In the genomic region with DNA sequence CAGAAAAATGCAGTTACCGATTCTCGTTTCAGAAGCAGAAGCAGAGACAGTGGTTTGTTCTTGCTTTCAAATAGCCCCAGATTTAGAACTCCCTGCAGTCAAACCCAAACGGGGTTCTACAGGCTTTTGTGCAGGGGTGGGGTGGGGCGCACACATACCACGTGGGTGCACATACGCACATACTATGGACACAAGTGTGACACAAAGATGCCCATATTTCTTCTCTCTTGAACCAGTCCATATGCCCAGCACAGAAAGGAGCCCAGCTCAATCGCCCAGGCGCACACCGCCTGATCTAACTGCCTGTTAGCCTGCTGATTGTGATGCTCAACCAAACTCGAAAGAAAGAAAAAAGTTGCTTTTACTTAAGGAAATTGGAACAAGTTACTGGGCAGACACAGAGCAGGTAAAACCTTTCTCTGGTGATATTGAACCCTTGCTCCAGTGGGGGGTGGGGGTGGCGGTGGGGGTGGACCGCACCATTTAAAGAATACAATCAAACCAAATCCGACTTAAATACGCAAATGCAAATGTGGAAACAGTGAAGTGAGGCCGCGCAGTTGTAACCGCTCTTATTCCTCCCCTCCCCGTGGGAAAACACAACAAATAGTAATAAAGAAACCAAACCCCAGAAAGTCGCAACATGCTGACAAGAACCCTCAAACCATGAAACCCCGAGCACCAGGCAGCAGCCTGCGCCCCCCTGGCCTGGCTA, we compare ENCODE assay signal across 10 mouse cellular contexts. TPM values are rescaled to one million over a fixed set of nuclear protein-coding genes. Genes with fewer than 3 reads are reported as not detected.
A peak's percentile ranks its signal among the peaks of the same experiment; 100 is the strongest.
DNase-seq lines count a peak whose midpoint lies in the region; ATAC-seq and TF ChIP-seq lines count a peak whose summit lies in the region.
"Had no signal": no experiment of that assay in that cellular context is flagged by ENCODE, and none has a peak within 500 bp of the region (broad histone marks: within the 10 kb centered on the region; RNA-seq: fewer than 3 reads in every experiment).

No protein-coding gene starts in this region.

- no peaks in the 10 kb centered on the region for H3K27me3 ChIP-seq in kidney, adult 2 months (replicated peaks; ENCODE audit: control insufficient read depth, insufficient read depth, low read length)
- peaks cover 4% of the 10 kb centered on the region for H3K27me3 ChIP-seq in hindbrain, embryonic 16.5 days (replicated peaks; ENCODE audit: control insufficient read depth, insufficient read depth, low read length)
- H3K27me3 ChIP-seq in midbrain, embryonic 16.5 days (ENCODE audit: control insufficient read depth, insufficient read depth, low read depth, low read length) = no peaks in the 10 kb centered on the region
- H3K27me3 ChIP-seq: Patski had no signal

- H3K4me3 ChIP-seq in kidney, adult 2 months (ENCODE audit: insufficient read depth, low read depth, low read length) = peak overlapping the region; percentile 54
- H3K4me3 ChIP-seq in hindbrain, embryonic 16.5 days (ENCODE audit: low read length) = peak overlapping the region; percentile 32
- peak overlapping the region; percentile 26; the same call in 1 of the 2 replicates for H3K4me3 ChIP-seq in midbrain, embryonic 16.5 days (ENCODE audit: low read depth, low read length)
- H3K4me3 ChIP-seq: myocyte had no signal

- TF ChIP-seq CTCF in kidney, adult 2 months (conservative IDR thresholded peaks at IDR 0.05; ENCODE audit: insufficient read depth, insufficient read length, low read depth, low read length) = no peak

- H3K4me2 ChIP-seq in hindbrain, embryonic 16.5 days (ENCODE audit: low read length) = peak overlapping the region; percentile 57
- peak overlapping the region; percentile 54 for H3K4me2 ChIP-seq in midbrain, embryonic 16.5 days (ENCODE audit: low read length)

- no peaks in the 10 kb centered on the region for H3K36me3 ChIP-seq in kidney, adult 2 months (ENCODE audit: control insufficient read depth, insufficient read depth, low read length)
- peaks cover 9% of the 10 kb centered on the region for H3K36me3 ChIP-seq in hindbrain, embryonic 16.5 days (ENCODE audit: control insufficient read depth, insufficient read depth, low read length)
- H3K36me3 ChIP-seq in midbrain, embryonic 16.5 days (ENCODE audit: control insufficient read depth, insufficient read depth, low read length) = peaks cover 15% of the 10 kb centered on the region

- no peaks in the 10 kb centered on the region for H3K4me1 ChIP-seq in kidney, adult 2 months (ENCODE audit: control insufficient read depth, insufficient read depth, low read length)
- peaks cover 10% of the 10 kb centered on the region for H3K4me1 ChIP-seq in hindbrain, embryonic 16.5 days (ENCODE audit: control insufficient read depth, insufficient read depth, low read depth, low read length)
- peaks cover 10% of the 10 kb centered on the region; the same call in 1 of the 2 replicates for H3K4me1 ChIP-seq in midbrain, embryonic 16.5 days (ENCODE audit: control insufficient read depth, insufficient read depth, low read length)

- DNase-seq in kidney, adult 2 months = no peak
- no peak for DNase-seq in kidney, postnatal 25 days
- peak; percentile 22 for DNase-seq in embryo, embryonic 10 days (ENCODE audit: low spot score)
- DNase-seq in thymus, postnatal 14 days = no peak
- DNase-seq in urinary bladder, postnatal 4 days (ENCODE audit: low spot score in 2 of 2) = no peak
- DNase-seq in spleen, postnatal 36 days (ENCODE audit: low spot score in 2 of 2) = no peak

- no peak overlapping the region for H3K27ac ChIP-seq in kidney, adult 2 months (ENCODE audit: insufficient read depth, low read depth, low read length)
- H3K27ac ChIP-seq in hindbrain, embryonic 16.5 days (ENCODE audit: low read depth, low read length) = no peak overlapping the region
- H3K27ac ChIP-seq in midbrain, embryonic 16.5 days (ENCODE audit: low read length) = no peak overlapping the region

- H3K9ac ChIP-seq in hindbrain, embryonic 16.5 days (ENCODE audit: low read depth, low read length) = peak overlapping the region; percentile 40
- H3K9ac ChIP-seq in midbrain, embryonic 16.5 days (ENCODE audit: low read depth, low read length) = peak overlapping the region; percentile 42; the same call in 1 of the 2 replicates

- no peak for TF ChIP-seq POLR2A in kidney, adult 2 months (IDR thresholded peaks at IDR 0.05; ENCODE audit: low read depth, low read length)

- peak; percentile 28; the same call in 1 of the 2 replicates for ATAC-seq in hindbrain, embryonic 16.5 days
- no peak for ATAC-seq in midbrain, embryonic 16.5 days
- ATAC-seq: Patski had no signal

- no peaks in the 10 kb centered on the region for H3K9me3 ChIP-seq in hindbrain, embryonic 16.5 days (ENCODE audit: control insufficient read depth, low read length)
- no peaks in the 10 kb centered on the region for H3K9me3 ChIP-seq in midbrain, embryonic 16.5 days (replicated peaks; ENCODE audit: control insufficient read depth, low read length, poor library complexity, severe bottlenecking)

- 31% methylated on average over 21 of the region's 21 CpGs for WGBS in kidney, adult 2 months
- WGBS in hindbrain, embryonic 16.5 days = 24% methylated on average over 21 of the region's 21 CpGs
- 17% methylated on average over 21 of the region's 21 CpGs for WGBS in midbrain, embryonic 16.5 days

RNA-seq across cellular contexts. Expression of a gene that starts 30.8 kb away (rescaled TPM):
- 1.0 TPM in 2 replicates for polyA plus RNA-seq in kidney, adult 2 months (2012; rRNA removed)
- polyA plus RNA-seq in hindbrain, embryonic 16.5 days (2015; fragmentation: Nextera tagmentation; extraction: Ambion mirVana) = 16.0 and 16.6 TPM in 2 replicates
- 18.7 and 19.0 TPM in 2 replicates for polyA plus RNA-seq in midbrain, embryonic 16.5 days (2015; fragmentation: Nextera tagmentation; extraction: Ambion mirVana)
